Mouse (Mus musculus) embryonic fibroblast, embryonic 13.5 days (primary cell): Measurements from ENCODE around the gene Adam12.

Source experiments
- CTCF ChIP-seq: IDR thresholded peaks from 2 replicates; pipeline ENCODE4 v1.5.1; 2011; ENCODE audit warnings: mild to moderate bottlenecking, control low read depth, low read length, moderate library complexity, borderline replicate concordance; ENCODE audit not compliant: insufficient read depth
- POLR2A ChIP-seq: IDR thresholded peaks from 2 replicates; pipeline ENCODE4 v1.6.1; 2011; ENCODE audit warnings: low read depth, mild to moderate bottlenecking, control low read depth, low read length, moderate library complexity

- TF ChIP-seq POLR2A (no peak), CTCF (no peak)
These were observed 84.4 kb downstream of the Adam12 start for GRCm38 (mm10) chr7:134147561-134147960.
